Mouse (Mus musculus) cerebellum, adult 2 months (tissue): ENCODE results near the gene Cnot10.

Experiments
- CTCF ChIP-seq: fragments of 200-500 bp; IDR thresholded peaks from 2 replicates; pipeline ENCODE4 v1.5.1; 2011; ENCODE audit warnings: low read depth, mild to moderate bottlenecking, control low read depth, low read length, moderate library complexity, borderline replicate concordance; ENCODE audit not compliant: insufficient read depth
- POLR2A ChIP-seq: fragments of 200-500 bp; IDR thresholded peaks from 2 replicates; pipeline ENCODE4 v1.6.1; 2011; ENCODE audit warnings: low read length, control low read depth, borderline replicate concordance; ENCODE audit not compliant: insufficient read depth

GRCm38 (mm10) chr9:114660506-114660905 is 20.5 kb upstream of the Cnot10 start:
- TF ChIP-seq POLR2A (no peak), CTCF (no peak)
